Mouse (Mus musculus) embryonic fibroblast, embryonic 13.5 days (primary cell): ENCODE data around the gene Btn1a1.

Experiments
- CTCF ChIP-seq: IDR thresholded peaks from 2 replicates; pipeline ENCODE4 v1.5.1; 2011; ENCODE audit warnings: mild to moderate bottlenecking, control low read depth, low read length, moderate library complexity, borderline replicate concordance; ENCODE audit not compliant: insufficient read depth
- POLR2A ChIP-seq: IDR thresholded peaks from 2 replicates; pipeline ENCODE4 v1.6.1; 2011; ENCODE audit warnings: low read depth, mild to moderate bottlenecking, control low read depth, low read length, moderate library complexity

DNA sequence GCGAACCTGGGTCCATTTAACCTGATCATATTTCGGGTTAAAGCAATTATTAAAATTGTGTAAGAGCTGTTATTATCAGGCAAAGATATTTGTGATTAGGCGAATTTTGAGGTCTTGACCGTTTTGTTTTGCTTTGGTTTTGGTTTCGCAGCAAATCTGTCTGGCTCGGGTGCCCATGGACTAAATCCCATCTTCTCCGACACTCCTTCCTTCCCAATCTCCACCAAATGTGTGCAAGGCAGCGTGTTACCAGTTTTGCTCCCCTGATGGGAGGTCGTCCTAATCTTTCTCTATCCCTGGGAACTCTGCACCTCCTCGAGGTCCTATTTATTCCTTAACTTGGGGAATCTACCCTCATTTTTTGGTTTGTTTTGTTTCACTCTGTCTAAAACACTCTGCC lies 20.5 kb downstream of the Btn1a1 start:
- TF ChIP-seq CTCF (no peak), POLR2A (no peak)
